ENCODE assay signal across 22 mouse cellular contexts in the genomic region with DNA sequence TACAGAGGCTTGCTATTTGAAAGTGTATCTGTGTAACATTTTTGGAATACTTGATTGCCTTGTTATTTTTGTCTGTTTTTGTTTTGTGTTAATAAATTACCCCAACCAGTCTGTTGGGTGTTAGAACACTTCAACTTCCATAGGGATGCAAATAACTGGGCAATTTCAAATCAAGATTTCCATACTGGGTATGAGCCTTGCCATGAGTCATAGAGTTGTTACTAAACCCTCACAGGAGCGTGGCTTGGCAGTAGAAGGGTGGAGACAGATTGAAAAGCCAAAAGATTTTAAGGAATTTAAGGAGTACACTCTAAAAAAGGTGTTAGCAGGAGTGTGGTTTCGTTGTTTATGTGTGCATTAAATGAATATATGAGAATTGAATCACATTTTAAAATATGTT. TPM values are rescaled to one million over a fixed set of nuclear protein-coding genes. Genes with fewer than 3 reads are reported as not detected.
A peak's percentile ranks its signal among the peaks of the same experiment; 100 is the strongest.
DNase-seq lines count a peak whose midpoint lies in the region; ATAC-seq and TF ChIP-seq lines count a peak whose summit lies in the region.
"Had no signal": no experiment of that assay in that cellular context is flagged by ENCODE, and none has a peak within 500 bp of the region (broad histone marks: within the 10 kb centered on the region; RNA-seq: fewer than 3 reads in every experiment).

No protein-coding gene starts in this region.

- H3K4me2 ChIP-seq in heart, embryonic 12.5 days, result no peak overlapping the region
- H3K4me2 ChIP-seq in stomach, postnatal 0 days (replicated peaks; ENCODE audit: low read depth), result no peak overlapping the region
- H3K4me2 ChIP-seq in hindbrain, embryonic 14.5 days (replicated peaks), result no peak overlapping the region
- H3K4me2 ChIP-seq: embryonic facial prominence, embryonic 15.5 days; forebrain, embryonic 13.5 days; hindbrain, embryonic 15.5 days had no signal

- H3K9me3 ChIP-seq in heart, embryonic 12.5 days (replicated peaks), result no peaks in the 10 kb centered on the region
- no peaks in the 10 kb centered on the region for H3K9me3 ChIP-seq in stomach, postnatal 0 days (ENCODE audit: control insufficient read depth, low read length)
- H3K9me3 ChIP-seq in hindbrain, embryonic 14.5 days (ENCODE audit: control insufficient read depth, low read length), result no peaks in the 10 kb centered on the region
- H3K9me3 ChIP-seq: embryonic facial prominence, embryonic 15.5 days; forebrain, embryonic 13.5 days; hindbrain, embryonic 15.5 days had no signal

- H3K27ac ChIP-seq in heart, embryonic 12.5 days (ENCODE audit: poor library complexity, severe bottlenecking), result no peak overlapping the region
- H3K27ac ChIP-seq in stomach, postnatal 0 days (replicated peaks), result no peak overlapping the region
- H3K27ac ChIP-seq in hindbrain, embryonic 14.5 days, result no peak overlapping the region
- H3K27ac ChIP-seq: embryonic facial prominence, embryonic 15.5 days; forebrain, embryonic 13.5 days; hindbrain, embryonic 15.5 days had no signal

- no peak for TF ChIP-seq EP300 in stomach, postnatal 0 days (optimal IDR thresholded peaks at IDR 0.05)

- no peak for TF ChIP-seq CTCF in stomach, postnatal 0 days (IDR thresholded peaks at IDR 0.05; ENCODE audit: low read depth)

- no peak overlapping the region for H3K9ac ChIP-seq in heart, embryonic 12.5 days
- H3K9ac ChIP-seq in stomach, postnatal 0 days (ENCODE audit: low read length), result no peak overlapping the region
- H3K9ac ChIP-seq in hindbrain, embryonic 14.5 days, result no peak overlapping the region
- H3K9ac ChIP-seq: embryonic facial prominence, embryonic 15.5 days; forebrain, embryonic 13.5 days; forebrain, postnatal 0 days; hindbrain, embryonic 15.5 days had no signal

- no peak overlapping the region for H3K4me3 ChIP-seq in heart, embryonic 12.5 days
- no peak overlapping the region for H3K4me3 ChIP-seq in stomach, postnatal 0 days (ENCODE audit: low read depth, low read length)
- no peak overlapping the region for H3K4me3 ChIP-seq in hindbrain, embryonic 14.5 days (replicated peaks; ENCODE audit: low read length)
- H3K4me3 ChIP-seq: embryonic facial prominence, embryonic 15.5 days; forebrain, embryonic 13.5 days; hindbrain, embryonic 15.5 days had no signal

- WGBS in heart, embryonic 12.5 days, result 66% methylated on average over 2 of the region's 2 CpGs
- WGBS in stomach, postnatal 0 days, result 53% methylated on average over 2 of the region's 2 CpGs
- 82% methylated on average over 2 of the region's 2 CpGs for WGBS in hindbrain, embryonic 14.5 days

- H3K4me1 ChIP-seq in heart, embryonic 12.5 days (replicated peaks), result peaks cover 25% of the 10 kb centered on the region
- no peaks in the 10 kb centered on the region for H3K4me1 ChIP-seq in stomach, postnatal 0 days (replicated peaks; ENCODE audit: control insufficient read depth, insufficient read depth)
- H3K4me1 ChIP-seq in hindbrain, embryonic 14.5 days (replicated peaks; ENCODE audit: control insufficient read depth, insufficient read depth, low read length), result no peaks in the 10 kb centered on the region
- H3K4me1 ChIP-seq: embryonic facial prominence, embryonic 15.5 days; forebrain, embryonic 13.5 days; hindbrain, embryonic 15.5 days had no signal

- DNase-seq in heart, adult 11 months, result peak; percentile 17
- peak; percentile 23 for DNase-seq in lung, postnatal 36 days
- DNase-seq in lung, postnatal 14 days, result no peak
- peak; percentile 47 for DNase-seq in brain, adult 2 months (ENCODE audit: low read depth, low spot score)
- DNase-seq in stomach, postnatal 0 days (ENCODE audit: low spot score), result no peak
- DNase-seq in cerebellum, adult 11 months, result no peak
- no peak for DNase-seq in hindbrain, embryonic 14.5 days (ENCODE audit: low spot score)
- DNase-seq: adrenal gland, adult 2 months; adrenal gland, postnatal 25 days; B cell, adult 2 months; cerebellum, adult 8-10 months; cerebellum, postnatal 14 days; embryo, embryonic 11 days; forebrain, postnatal 0 days; gastrocnemius, postnatal 14 days; heart, postnatal 14 days; kidney, adult 2 months had no signal

- no peak for ATAC-seq in heart, embryonic 12.5 days (ENCODE audit: insufficient number of reproducible peaks, low FRiP score)
- ATAC-seq in stomach, postnatal 0 days (ENCODE audit: low FRiP score, low TSS enrichment), result peak; percentile 54; the same call in 1 of the 2 replicates
- no peak for ATAC-seq in hindbrain, embryonic 14.5 days (ENCODE audit: low FRiP score)
- ATAC-seq: forebrain, embryonic 13.5 days; forebrain, postnatal 0 days; intestine, embryonic 16.5 days had no signal

- peaks cover 8% of the 10 kb centered on the region for H3K36me3 ChIP-seq in heart, embryonic 12.5 days
- H3K36me3 ChIP-seq in stomach, postnatal 0 days (ENCODE audit: control insufficient read depth, insufficient read depth, low read length), result no peaks in the 10 kb centered on the region
- H3K36me3 ChIP-seq in hindbrain, embryonic 14.5 days (replicated peaks; ENCODE audit: control insufficient read depth, insufficient read depth), result peaks cover 10% of the 10 kb centered on the region

- H3K27me3 ChIP-seq in heart, embryonic 12.5 days (replicated peaks), result no peaks in the 10 kb centered on the region
- no peaks in the 10 kb centered on the region for H3K27me3 ChIP-seq in stomach, postnatal 0 days (ENCODE audit: control insufficient read depth, insufficient read depth, low read length)
- H3K27me3 ChIP-seq in hindbrain, embryonic 14.5 days (ENCODE audit: control insufficient read depth, insufficient read depth, low read length), result no peaks in the 10 kb centered on the region
- H3K27me3 ChIP-seq: embryonic facial prominence, embryonic 15.5 days; forebrain, embryonic 13.5 days; hindbrain, embryonic 15.5 days had no signal

RNA-seq across cellular contexts. Expression of gene Slc38a9, which starts 22.8 kb away (rescaled TPM):
- 12.9 and 13.7 TPM in 2 replicates for polyA plus RNA-seq in heart, embryonic 12.5 days (2016; fragmentation: Nextera tagmentation; extraction: Ambion mirVana)
- 8.9 and 10.1 TPM in 2 replicates for polyA plus RNA-seq in stomach, postnatal 0 days (2015; fragmentation: Nextera tagmentation; extraction: Ambion mirVana)
- 18.5 and 21.0 TPM in 2 replicates for polyA plus RNA-seq in hindbrain, embryonic 14.5 days (2014; fragmentation: Nextera tagmentation; extraction: Ambion mirVana)

RNA-seq across cellular contexts. Expression of gene Ddx4, which starts 31.0 kb away (rescaled TPM):
- 1.1 and 1.5 TPM in 2 replicates for polyA plus RNA-seq in heart, embryonic 12.5 days (2016; fragmentation: Nextera tagmentation; extraction: Ambion mirVana)
- 0.04 and 0.08 TPM in 2 replicates for polyA plus RNA-seq in stomach, postnatal 0 days (2015; fragmentation: Nextera tagmentation; extraction: Ambion mirVana)
- 1.8 and 2.0 TPM in 2 replicates for polyA plus RNA-seq in hindbrain, embryonic 14.5 days (2014; fragmentation: Nextera tagmentation; extraction: Ambion mirVana)

Comparison
In these comparisons a context has a peak if more than half of its experiments do, and no peak if none do; other contexts are left out.
1. DNase-seq: peak in heart, adult 11 months (single experiment), lung, postnatal 36 days (single experiment) and brain, adult 2 months (single experiment); none in lung, postnatal 14 days (single experiment), stomach, postnatal 0 days (single experiment), cerebellum, adult 11 months (single experiment) and hindbrain, embryonic 14.5 days (single experiment).